Mouse (Mus musculus) E14TG2a.4 (cell line): Measurements from ENCODE around the gene Agt.

Experiments used
- H3K27me3 ChIP-seq: 2 replicates; pipeline ENCODE4 v1.6.1; 2014; ENCODE audit warnings: low read length, control low read depth; ENCODE audit not compliant: insufficient read depth
- H3K36me3 ChIP-seq: 2 replicates; pipeline ENCODE4 v1.6.1; 2014; ENCODE audit warnings: low read length, control low read depth; ENCODE audit not compliant: insufficient read depth
- H3K4me1 ChIP-seq: replicated peaks from 2 replicates; pipeline ENCODE4 v1.6.1; 2014; ENCODE audit warnings: low read depth, low read length, control low read depth
- H3K4me3 ChIP-seq: replicated peaks from 2 replicates; pipeline ENCODE4 v1.5.1; 2014; ENCODE audit warnings: mild to moderate bottlenecking, low read length
- H3K9me3 ChIP-seq: 2 replicates; pipeline ENCODE4 v1.6.1; 2014; ENCODE audit warnings: low read length, control low read depth
- CTCF ChIP-seq: conservative IDR thresholded peaks from 2 replicates; pipeline ENCODE4 v1.5.1; 2014; ENCODE audit warnings: low read length
- NANOG ChIP-seq: IDR thresholded peaks from 2 replicates; pipeline ENCODE4 v1.6.1; 2014; ENCODE audit warnings: borderline replicate concordance, low read length, mixed read lengths
- POU5F1 ChIP-seq: IDR thresholded peaks from 2 replicates; pipeline ENCODE4 v1.6.1; 2014; ENCODE audit warnings: low read length, borderline replicate concordance

Gene Agt

GRCm38 (mm10) chr8:124543272-124543671 lies 26.2 kb downstream of the Agt start:
- Histone ChIP-seq H3K9me3 (no peaks in the 10 kb centered on the region), H3K4me3 (no peak overlapping the region), H3K4me1 (peaks cover 35% of the 10 kb centered on the region), H3K27me3 (no peaks in the 10 kb centered on the region), H3K36me3 (peaks cover 100% of the 10 kb centered on the region)
- TF ChIP-seq NANOG (no peak), POU5F1 (no peak), CTCF (no peak)

DNA sequence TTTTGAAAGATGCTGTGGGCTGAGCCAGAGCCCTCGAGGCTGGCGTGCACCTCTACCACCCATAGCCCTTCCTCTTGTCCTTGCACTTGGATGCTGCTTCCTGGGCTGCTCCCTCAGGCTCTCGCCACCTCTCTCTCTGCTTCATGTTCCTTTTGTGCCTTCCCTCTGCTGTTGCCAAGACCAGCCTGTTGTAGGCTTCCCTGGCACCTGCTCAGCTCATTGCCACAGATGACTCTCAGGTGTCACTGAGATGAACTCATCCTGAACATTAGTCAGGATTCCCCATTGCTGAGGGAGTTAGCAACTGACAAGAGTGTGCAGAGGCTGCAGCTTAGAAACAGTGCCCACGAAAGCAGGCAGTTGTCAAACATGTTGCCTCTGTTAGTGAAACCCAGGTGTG lies 27.5 kb downstream of the Agt start:
- Histone ChIP-seq H3K9me3 (no peaks in the 10 kb centered on the region), H3K36me3 (peaks cover 98% of the 10 kb centered on the region), H3K27me3 (no peaks in the 10 kb centered on the region), H3K4me1 (peaks cover 23% of the 10 kb centered on the region), H3K4me3 (no peak overlapping the region)
- TF ChIP-seq NANOG (no peak), POU5F1 (no peak), CTCF (no peak)

- Histone ChIP-seq H3K36me3 (peaks cover 92% of the 10 kb centered on the region), H3K4me3 (no peak overlapping the region), H3K27me3 (no peaks in the 10 kb centered on the region), H3K4me1 (peaks cover 17% of the 10 kb centered on the region), H3K9me3 (no peaks in the 10 kb centered on the region)
- TF ChIP-seq NANOG (no peak), POU5F1 (no peak), CTCF (no peak)
Observed at GRCm38 (mm10) chr8:124540906-124541305, 28.6 kb downstream of the Agt start.

DNA sequence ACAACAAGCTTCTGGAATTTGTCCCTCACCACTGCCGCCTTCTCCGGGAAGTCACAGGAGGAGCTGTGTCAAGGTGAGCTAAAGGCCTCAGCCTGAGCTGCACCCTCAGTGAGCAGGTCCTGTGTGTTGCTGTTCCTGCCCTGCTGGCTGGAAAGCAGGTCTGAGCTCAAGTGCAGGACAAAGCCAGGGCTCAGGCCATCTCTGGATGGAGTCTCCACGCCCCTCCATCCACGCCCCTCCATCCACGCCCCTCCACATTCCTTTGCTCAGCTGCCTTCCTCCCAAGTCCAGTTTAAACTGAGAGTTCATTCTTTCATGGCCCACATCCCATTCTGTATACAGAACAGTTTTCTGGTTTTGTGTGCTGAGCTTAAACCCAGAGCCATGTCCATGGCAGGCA lies 34.1 kb downstream of the Agt start:
- TF ChIP-seq POU5F1: no peak
- no peak for TF ChIP-seq NANOG
- TF ChIP-seq CTCF: no peak
- peaks cover 31% of the 10 kb centered on the region for H3K4me1 ChIP-seq

DNA sequence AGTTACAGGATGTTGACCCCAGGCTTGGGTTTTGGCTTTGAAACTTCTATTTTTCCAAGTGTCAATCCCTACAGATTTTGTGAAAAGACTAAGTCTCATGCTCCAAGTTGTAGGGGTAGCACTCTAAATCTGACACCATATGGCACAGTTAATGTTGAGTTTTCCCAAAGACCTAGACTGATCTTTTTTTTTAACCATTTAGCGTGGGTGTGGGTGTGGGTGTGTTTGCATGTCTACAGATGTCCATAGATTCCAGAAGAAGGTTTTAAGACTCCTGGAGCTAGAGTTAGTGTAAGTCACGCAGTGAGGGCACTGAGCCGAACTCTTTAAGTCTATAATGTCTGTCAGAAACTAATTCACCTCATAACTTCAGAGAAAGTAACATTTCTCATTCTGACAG lies 36.9 kb downstream of the Agt start:
- no peaks in the 10 kb centered on the region for H3K27me3 ChIP-seq
- peaks cover 88% of the 10 kb centered on the region for H3K36me3 ChIP-seq
- H3K9me3 ChIP-seq: no peaks in the 10 kb centered on the region
- TF ChIP-seq CTCF (no peak), NANOG (no peak), POU5F1 (no peak)
- no peak overlapping the region for H3K4me3 ChIP-seq
- H3K4me1 ChIP-seq: peaks cover 54% of the 10 kb centered on the region

More for the DNA sequence above, 34.1 kb downstream of the Agt start:
- peaks cover 91% of the 10 kb centered on the region for H3K36me3 ChIP-seq
- H3K27me3 ChIP-seq: no peaks in the 10 kb centered on the region
- no peak overlapping the region for H3K4me3 ChIP-seq
- H3K9me3 ChIP-seq: no peaks in the 10 kb centered on the region

- H3K36me3 ChIP-seq: peaks cover 95% of the 10 kb centered on the region
- H3K4me1 ChIP-seq: peaks cover 56% of the 10 kb centered on the region
- H3K9me3 ChIP-seq: no peaks in the 10 kb centered on the region
- TF ChIP-seq NANOG (no peak), POU5F1 (no peak), CTCF (no peak)
- no peaks in the 10 kb centered on the region for H3K27me3 ChIP-seq
- no peak overlapping the region for H3K4me3 ChIP-seq
Observed at GRCm38 (mm10) chr8:124530996-124531395, 38.5 kb downstream of the Agt start.

GRCm38 (mm10) chr8:124530556-124530955 lies 39.0 kb downstream of the Agt start:
- no peak overlapping the region for H3K4me3 ChIP-seq
- TF ChIP-seq POU5F1 (no peak), CTCF (no peak), NANOG (no peak)
- peaks cover 52% of the 10 kb centered on the region for H3K4me1 ChIP-seq
- no peaks in the 10 kb centered on the region for H3K9me3 ChIP-seq
- H3K36me3 ChIP-seq: peaks cover 95% of the 10 kb centered on the region
- no peaks in the 10 kb centered on the region for H3K27me3 ChIP-seq

GRCm38 (mm10) chr8:124530076-124530475 lies 39.4 kb downstream of the Agt start:
- Histone ChIP-seq H3K36me3 (peaks cover 93% of the 10 kb centered on the region), H3K4me3 (no peak overlapping the region), H3K27me3 (no peaks in the 10 kb centered on the region), H3K4me1 (peaks cover 47% of the 10 kb centered on the region), H3K9me3 (no peaks in the 10 kb centered on the region)
- TF ChIP-seq POU5F1: no peak

GRCm38 (mm10) chr8:124526261-124526660 lies 43.2 kb downstream of the Agt start:
- peaks cover 74% of the 10 kb centered on the region for H3K36me3 ChIP-seq
- no peaks in the 10 kb centered on the region for H3K27me3 ChIP-seq
- H3K9me3 ChIP-seq: no peaks in the 10 kb centered on the region
- peaks cover 70% of the 10 kb centered on the region for H3K4me1 ChIP-seq
- no peak overlapping the region for H3K4me3 ChIP-seq
- no peak for TF ChIP-seq POU5F1
- no peak for TF ChIP-seq CTCF
- no peak for TF ChIP-seq NANOG
